Mouse (Mus musculus) cortical plate, adult 2 months (tissue): ENCODE data around the gene Ccdc15. TPM values are rescaled to one million over a fixed set of nuclear protein-coding genes. Genes with fewer than 3 reads are reported as not detected.

Experiments
- H3K27ac ChIP-seq: fragments of 200-500 bp; 2 replicates; pipeline ENCODE4 v1.5.1; 2012; ENCODE audit warnings: low read length, control low read depth, inconsistent platforms; ENCODE audit not compliant: insufficient read depth
- H3K4me1 ChIP-seq: fragments of 200-500 bp; 2 replicates; pipeline ENCODE4 v1.6.1; 2011; ENCODE audit warnings: low read length; ENCODE audit not compliant: control insufficient read depth, insufficient read depth
- H3K4me3 ChIP-seq: fragments of 200-500 bp; 2 replicates; pipeline ENCODE4 v1.5.1; 2011; ENCODE audit warnings: mild to moderate bottlenecking, low read length, control low read depth; ENCODE audit not compliant: insufficient read depth
- CTCF ChIP-seq: fragments of 200-500 bp; IDR thresholded peaks from 2 replicates; pipeline ENCODE4 v1.5.1; 2011; ENCODE audit warnings: mild to moderate bottlenecking, control low read depth, low read length; ENCODE audit not compliant: insufficient read depth; ENCODE audit errors: extremely low read depth
- POLR2A ChIP-seq: fragments of 200-500 bp; IDR thresholded peaks from 2 replicates; pipeline ENCODE4 v1.6.1; 2011; ENCODE audit warnings: mild to moderate bottlenecking, low read length, control low read depth; ENCODE audit not compliant: insufficient read depth; ENCODE audit errors: extremely low read depth
- polyA plus RNA-seq: library from polyadenylated mRNA; depleted of rRNA; stranded (reverse); fragments of >200 nt; gene quantifications from 2 replicates; pipeline ENCODE4 v1.2.3, GENCODE M21; 2012

Gene Ccdc15
- polyA plus RNA-seq, 1 experiment: 1.5 TPM

DNA sequence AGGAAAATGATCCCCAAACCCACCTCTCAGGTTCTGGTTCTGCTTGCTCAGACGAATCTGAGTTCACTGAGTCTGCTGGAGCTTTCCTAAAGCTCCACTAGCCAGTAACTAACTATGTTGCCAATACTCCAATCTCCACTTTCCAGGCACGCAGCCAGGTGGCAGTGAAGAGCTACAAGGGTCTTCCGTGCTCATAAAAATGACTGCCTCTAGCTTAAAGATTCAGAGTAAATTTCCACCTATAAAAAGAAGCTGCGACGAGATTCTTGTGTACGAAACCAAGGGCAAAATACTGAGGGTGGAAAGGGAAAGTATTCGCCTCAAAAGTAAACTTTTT lies 92.4 kb downstream of the Ccdc15 start:
- Histone ChIP-seq H3K4me3 (peak overlapping the region; percentile 15; the same call in 1 of the 2 replicates), H3K4me1 (peaks cover 3% of the 10 kb centered on the region; the same call in 1 of the 2 replicates), H3K27ac (no peak overlapping the region)
- TF ChIP-seq CTCF (peak; percentile 63), POLR2A (no peak)

- peak within 1 kb of the TSS; percentile 15; the same call in 1 of the 2 replicates for H3K4me3 ChIP-seq
- TF ChIP-seq CTCF: no peak
- no peak for TF ChIP-seq POLR2A
- peaks cover 3% of the 10 kb centered on the region; the same call in 1 of the 2 replicates for H3K4me1 ChIP-seq
- no peak within 1 kb of the TSS for H3K27ac ChIP-seq
These were observed 92.9 kb downstream of the Ccdc15 start, which contains the start of gene Slc37a2 for GRCm38 (mm10) chr9:37255149-37255888. Gene Slc37a2 (minus strand): TSS chr9:37255738.

DNA sequence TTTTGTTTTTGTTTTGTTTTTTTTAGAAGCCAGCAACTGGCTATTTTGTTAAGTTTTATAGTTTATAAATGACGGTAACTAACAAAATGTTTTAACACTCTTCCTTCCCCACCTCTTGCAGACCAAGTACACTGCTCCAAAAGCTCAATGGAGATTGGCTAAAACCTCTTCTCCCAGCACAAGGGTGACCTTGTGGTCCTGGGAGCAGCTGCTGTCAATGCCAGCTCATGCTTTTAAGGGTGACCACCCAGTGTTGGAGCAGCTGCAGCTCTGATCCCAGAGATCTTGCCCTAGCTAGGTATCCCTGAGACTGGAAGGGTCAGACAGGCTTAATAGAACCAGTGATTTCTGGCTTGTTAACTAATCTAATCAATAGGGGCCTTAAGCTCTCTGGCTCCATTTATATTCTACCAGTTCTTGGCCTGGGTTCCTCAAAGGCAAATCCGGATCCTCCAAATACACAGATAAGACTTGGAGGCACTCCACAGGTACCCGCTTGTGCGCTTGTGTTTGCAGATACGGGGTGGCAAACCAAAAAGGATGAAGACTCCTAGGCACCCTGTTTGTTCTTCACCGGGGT lies 93.6 kb downstream of the Ccdc15 start:
- Histone ChIP-seq H3K4me3 (no peak overlapping the region; the same call in 1 of the 2 replicates), H3K4me1 (peaks cover 3% of the 10 kb centered on the region; the same call in 1 of the 2 replicates), H3K27ac (no peak overlapping the region)
- no peak for TF ChIP-seq POLR2A
- TF ChIP-seq CTCF: no peak

GRCm38 (mm10) chr9:37250631-37251030 lies 97.6 kb downstream of the Ccdc15 start:
- TF ChIP-seq CTCF: no peak
- no peak for TF ChIP-seq POLR2A
- H3K4me3 ChIP-seq: no peak overlapping the region
- H3K27ac ChIP-seq: no peak overlapping the region
- peaks cover 8% of the 10 kb centered on the region for H3K4me1 ChIP-seq

DNA sequence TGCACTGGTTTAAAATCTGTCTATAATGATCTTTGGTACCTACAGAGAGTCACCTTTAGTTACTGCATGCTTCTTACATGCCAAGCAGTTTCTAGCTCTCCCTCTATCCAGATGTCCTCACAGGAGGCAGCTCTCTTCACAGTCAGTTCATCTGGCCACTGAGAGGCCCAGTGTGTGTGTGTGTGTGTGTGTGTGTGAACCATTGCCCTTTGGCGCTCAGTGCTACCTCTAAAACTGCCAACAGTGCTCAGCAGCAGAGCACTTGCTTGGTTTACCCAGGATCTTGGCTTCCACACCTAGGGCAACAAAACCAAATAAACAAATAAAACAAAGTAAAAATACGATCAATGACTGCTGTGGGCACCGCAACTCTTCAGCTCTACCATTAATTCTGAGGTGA lies 98.3 kb downstream of the Ccdc15 start:
- H3K4me1 ChIP-seq: peaks cover 6% of the 10 kb centered on the region
- no peak overlapping the region for H3K4me3 ChIP-seq
- no peak for TF ChIP-seq POLR2A
- no peak for TF ChIP-seq CTCF
- no peak overlapping the region for H3K27ac ChIP-seq

- Histone ChIP-seq H3K27ac (no peak overlapping the region), H3K4me3 (no peak overlapping the region), H3K4me1 (peaks cover 4% of the 10 kb centered on the region)
- TF ChIP-seq CTCF: no peak
- TF ChIP-seq POLR2A: no peak
These were observed 99.8 kb downstream of the Ccdc15 start for GRCm38 (mm10) chr9:37248381-37248906.

GRCm38 (mm10) chr9:37247429-37247828 lies 100.8 kb downstream of the Ccdc15 start:
- Histone ChIP-seq H3K4me3 (no peak overlapping the region), H3K27ac (no peak overlapping the region), H3K4me1 (peaks cover 4% of the 10 kb centered on the region)
- TF ChIP-seq CTCF: no peak

- H3K4me3 ChIP-seq: no peak overlapping the region
These were observed 102.4 kb downstream of the Ccdc15 start for GRCm38 (mm10) chr9:37245810-37246209.

GRCm38 (mm10) chr9:37245404-37245803 lies 102.8 kb downstream of the Ccdc15 start:
- no peak overlapping the region for H3K4me3 ChIP-seq
- no peak overlapping the region for H3K27ac ChIP-seq
- peaks cover 4% of the 10 kb centered on the region for H3K4me1 ChIP-seq
- TF ChIP-seq CTCF (no peak), POLR2A (no peak)

More at GRCm38 (mm10) chr9:37245810-37246209, 102.4 kb downstream of the Ccdc15 start:
- peaks cover 4% of the 10 kb centered on the region for H3K4me1 ChIP-seq
- TF ChIP-seq POLR2A: no peak
- no peak for TF ChIP-seq CTCF
- no peak overlapping the region for H3K27ac ChIP-seq

- Histone ChIP-seq H3K4me1 (peaks cover 4% of the 10 kb centered on the region), H3K4me3 (no peak overlapping the region), H3K27ac (no peak overlapping the region)
- no peak for TF ChIP-seq POLR2A
- TF ChIP-seq CTCF: no peak
These were observed 103.6 kb downstream of the Ccdc15 start for GRCm38 (mm10) chr9:37244600-37244999.
